In the genomic region with DNA sequence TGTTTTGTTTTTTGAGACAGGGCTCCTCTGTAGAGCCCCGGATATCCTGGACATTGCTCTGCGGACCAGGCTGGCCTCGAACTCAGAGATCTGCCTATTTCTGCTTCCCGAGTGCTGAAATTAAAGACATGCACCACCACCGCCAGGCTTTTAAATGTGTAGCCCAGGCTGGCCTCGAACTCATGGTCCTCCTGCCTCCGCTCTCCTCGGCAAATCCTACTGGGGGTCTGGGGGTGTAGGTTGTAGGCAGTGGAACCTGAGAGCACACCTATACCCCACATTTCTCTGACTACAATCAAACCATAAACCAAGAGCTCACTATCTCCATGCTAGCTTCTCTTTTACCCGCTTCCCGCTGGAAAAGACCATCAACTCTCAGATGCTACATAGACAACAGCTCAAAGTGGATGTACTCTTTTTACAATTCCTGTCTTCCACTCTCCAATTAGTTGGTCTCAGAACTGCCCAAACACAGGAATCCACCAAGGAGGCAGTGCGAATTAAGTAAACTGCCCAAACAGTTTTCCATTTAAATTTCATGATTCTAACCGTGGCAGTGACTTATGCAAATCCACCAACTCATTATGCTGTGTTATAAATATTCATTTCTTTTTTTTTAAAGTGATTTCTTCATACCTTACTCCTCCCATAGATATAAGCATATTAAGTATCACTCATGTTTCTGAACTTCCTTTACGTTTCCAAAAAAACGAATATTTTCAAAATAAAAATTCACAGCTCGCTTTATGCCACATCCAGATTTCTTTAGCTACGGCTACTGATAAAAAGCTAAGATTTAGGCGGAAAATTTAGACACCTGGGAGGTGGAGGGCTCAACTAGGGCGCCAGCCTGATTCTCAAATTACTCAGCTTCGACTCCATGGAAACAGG, we compare ENCODE assay signal across 8 mouse cellular contexts. TPM values are rescaled to one million over a fixed set of nuclear protein-coding genes. Genes with fewer than 3 reads are reported as not detected.
DNase-seq lines count a peak whose midpoint lies in the region; ATAC-seq lines count a peak whose summit lies in the region.

No protein-coding gene starts in this region.

- 41% methylated on average over 19 of the region's 19 CpGs for WGBS in heart, embryonic 14.5 days
- WGBS in hindbrain, embryonic 10.5 days: 44% methylated on average over 19 of the region's 19 CpGs
- WGBS in midbrain, embryonic 12.5 days: 43% methylated on average over 19 of the region's 19 CpGs

- intact Hi-C loops in heart, postnatal 36 days (cut with DNase I): loop anchor here (2.0 kb wide), 1 partner anchor 125 kb away; a partner anchor contains a TSS

- peak overlapping the region; percentile 84 for H3K4me2 ChIP-seq in heart, embryonic 14.5 days (ENCODE audit: low read length)
- H3K4me2 ChIP-seq in midbrain, embryonic 12.5 days (replicated peaks): peak overlapping the region; percentile 88

- peak overlapping the region; percentile 83 to 86 for H3K27ac ChIP-seq in heart, embryonic 14.5 days (replicated peaks in 1 of 2; ENCODE audit: control insufficient read depth in 1 of 2, insufficient read depth in 1 of 2, low read depth in 2 of 2, low read length in 2 of 2)
- peak overlapping the region; percentile 94 for H3K27ac ChIP-seq in hindbrain, embryonic 10.5 days
- peak overlapping the region; percentile 94 for H3K27ac ChIP-seq in midbrain, embryonic 12.5 days (replicated peaks)

- H3K4me3 ChIP-seq in heart, embryonic 14.5 days (ENCODE audit: control insufficient read depth in 1 of 2, insufficient read depth in 1 of 2, low read depth in 1 of 2, low read length in 2 of 2): peak overlapping the region; percentile 75 to 96
- peak overlapping the region; percentile 84 for H3K4me3 ChIP-seq in hindbrain, embryonic 10.5 days
- peak overlapping the region; percentile 86 for H3K4me3 ChIP-seq in midbrain, embryonic 12.5 days

- H3K36me3 ChIP-seq in heart, embryonic 14.5 days (ENCODE audit: control insufficient read depth, insufficient read depth, low read length): no peaks in the 10 kb centered on the region
- peaks cover 15% of the 10 kb centered on the region for H3K36me3 ChIP-seq in hindbrain, embryonic 10.5 days
- no peaks in the 10 kb centered on the region for H3K36me3 ChIP-seq in midbrain, embryonic 12.5 days

- H3K9me3 ChIP-seq in heart, embryonic 14.5 days (ENCODE audit: control insufficient read depth, low read length): no peaks in the 10 kb centered on the region
- H3K9me3 ChIP-seq in hindbrain, embryonic 10.5 days: no peaks in the 10 kb centered on the region
- no peaks in the 10 kb centered on the region for H3K9me3 ChIP-seq in midbrain, embryonic 12.5 days

- H3K4me1 ChIP-seq in heart, embryonic 14.5 days (ENCODE audit: control insufficient read depth in 2 of 2, insufficient read depth in 2 of 2, low read length in 2 of 2): peaks cover 6 to 28% of the 10 kb centered on the region in 2 experiments; a peak in 3 of 4 replicates
- H3K4me1 ChIP-seq in hindbrain, embryonic 10.5 days (replicated peaks): peaks cover 39% of the 10 kb centered on the region
- H3K4me1 ChIP-seq in midbrain, embryonic 12.5 days: peaks cover 28% of the 10 kb centered on the region

- no peak for ATAC-seq in heart, embryonic 14.5 days (ENCODE audit: insufficient number of reproducible peaks, insufficient read depth, low FRiP score, low read depth)
- ATAC-seq in midbrain, embryonic 12.5 days (ENCODE audit: low FRiP score, low read depth): no peak
- no peak for ATAC-seq in granulocyte monocyte progenitor cell, adult 5-6 weeks (replicated peaks; ENCODE audit: poor library complexity, severe bottlenecking)

- DNase-seq in heart, postnatal 36 days: no peak
- peak; percentile 19 for DNase-seq in Muller cell, postnatal 12 days (ENCODE audit: inconsistent ontology term)
- DNase-seq in hindbrain, embryonic 10.5 days (ENCODE audit: low spot score): no peak
- DNase-seq in left cerebral cortex, adult 18-20 months (ENCODE audit: low spot score in 2 of 2): no peak
- DNase-seq in urinary bladder, postnatal 10 days (ENCODE audit: low spot score): no peak

- peak overlapping the region; percentile 81 for H3K9ac ChIP-seq in heart, embryonic 14.5 days (ENCODE audit: low read length)
- H3K9ac ChIP-seq in midbrain, embryonic 12.5 days (replicated peaks): peak overlapping the region; percentile 88

- H3K27me3 ChIP-seq in heart, embryonic 14.5 days (ENCODE audit: control insufficient read depth, insufficient read depth, low read length): no peaks in the 10 kb centered on the region
- no peaks in the 10 kb centered on the region for H3K27me3 ChIP-seq in hindbrain, embryonic 10.5 days (ENCODE audit: insufficient read depth, poor library complexity, severe bottlenecking)
- H3K27me3 ChIP-seq in midbrain, embryonic 12.5 days: no peaks in the 10 kb centered on the region

RNA-seq across cellular contexts. Expression of a gene that starts 0.9 kb away (rescaled TPM):
- polyA plus RNA-seq in heart, embryonic 14.5 days (2014; fragmentation: Nextera tagmentation; extraction: Ambion mirVana): 8.7 and 9.5 TPM in 2 replicates
- 10 to 100 TPM; 10.6 to 12.3 TPM for total RNA-seq in heart, postnatal 36 days (2021)
- 11.0 and 14.5 TPM in 2 replicates for polyA plus RNA-seq in hindbrain, embryonic 10.5 days (2016; fragmentation: Nextera tagmentation; extraction: Ambion mirVana)
- polyA plus RNA-seq in midbrain, embryonic 12.5 days (2016; fragmentation: Nextera tagmentation; extraction: Ambion mirVana): 16.6 and 17.1 TPM in 2 replicates
- 10 to 100 TPM; 11.7 to 13.4 TPM for total RNA-seq in left cerebral cortex, adult 18-20 months (2021)
- total RNA-seq in granulocyte monocyte progenitor cell, adult 5-6 weeks (2014; fragmentation: Nextera tagmentation): 19.9 and 23.6 TPM in 2 replicates
- total RNA-seq in granulocyte monocyte progenitor cell, adult 5-6 weeks (2017): 33.4 and 33.6 TPM in 2 replicates
